Mouse (Mus musculus) kidney, adult 8-10 months (tissue): ENCODE measurements around the gene Nmrk2.

ENCODE experiments used
- DNase-seq, 2 experiments: peaks; one replicate each; pipeline ENCODE4 v3.0.0; 2022

Nmrk2 gene

GRCm38 (mm10) chr10:81216260-81216659 lies 14.4 kb upstream of the Nmrk2 start:
- no peak for DNase-seq

DNA sequence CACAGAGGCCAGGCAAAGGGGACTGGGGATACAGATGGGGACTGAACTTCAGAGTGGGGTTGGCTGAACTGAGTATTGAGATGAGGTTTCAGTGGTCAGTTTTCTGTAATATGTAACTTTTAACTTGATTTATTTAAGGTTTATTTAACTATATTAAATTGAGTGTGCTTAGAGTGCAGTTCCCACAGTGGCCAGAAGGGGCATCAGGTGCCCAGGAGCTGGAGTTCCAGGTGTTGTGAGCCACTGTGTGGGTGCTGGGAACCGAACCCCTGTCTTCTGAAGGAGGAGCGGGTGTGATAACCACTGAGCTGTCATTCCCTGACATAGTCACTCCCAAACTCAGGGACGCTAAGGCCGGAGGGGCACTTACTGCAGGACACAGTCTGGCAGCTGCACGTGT lies 8.3 kb upstream of the Nmrk2 start:
- DNase-seq: no peak

DNA sequence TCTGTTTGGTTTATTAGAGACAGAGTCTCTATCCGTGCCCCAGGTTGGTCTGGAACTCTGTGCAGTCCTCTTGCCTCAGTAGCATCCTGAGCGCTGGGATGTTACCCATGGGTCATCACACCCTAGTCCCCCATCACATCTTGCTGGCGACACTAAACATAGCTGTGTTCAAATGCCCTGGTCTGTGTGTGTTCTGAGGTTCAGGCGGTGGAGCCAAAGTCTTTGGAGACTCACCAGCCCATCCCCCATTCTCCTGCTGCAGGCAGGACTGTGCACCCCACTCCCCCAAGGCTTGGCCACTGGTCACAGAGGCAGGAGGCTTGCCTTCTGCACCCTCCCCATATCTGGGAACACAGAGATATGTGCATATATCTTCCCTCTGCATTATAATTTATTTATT lies 2.3 kb upstream of the Nmrk2 start:
- DNase-seq: no peak

DNA sequence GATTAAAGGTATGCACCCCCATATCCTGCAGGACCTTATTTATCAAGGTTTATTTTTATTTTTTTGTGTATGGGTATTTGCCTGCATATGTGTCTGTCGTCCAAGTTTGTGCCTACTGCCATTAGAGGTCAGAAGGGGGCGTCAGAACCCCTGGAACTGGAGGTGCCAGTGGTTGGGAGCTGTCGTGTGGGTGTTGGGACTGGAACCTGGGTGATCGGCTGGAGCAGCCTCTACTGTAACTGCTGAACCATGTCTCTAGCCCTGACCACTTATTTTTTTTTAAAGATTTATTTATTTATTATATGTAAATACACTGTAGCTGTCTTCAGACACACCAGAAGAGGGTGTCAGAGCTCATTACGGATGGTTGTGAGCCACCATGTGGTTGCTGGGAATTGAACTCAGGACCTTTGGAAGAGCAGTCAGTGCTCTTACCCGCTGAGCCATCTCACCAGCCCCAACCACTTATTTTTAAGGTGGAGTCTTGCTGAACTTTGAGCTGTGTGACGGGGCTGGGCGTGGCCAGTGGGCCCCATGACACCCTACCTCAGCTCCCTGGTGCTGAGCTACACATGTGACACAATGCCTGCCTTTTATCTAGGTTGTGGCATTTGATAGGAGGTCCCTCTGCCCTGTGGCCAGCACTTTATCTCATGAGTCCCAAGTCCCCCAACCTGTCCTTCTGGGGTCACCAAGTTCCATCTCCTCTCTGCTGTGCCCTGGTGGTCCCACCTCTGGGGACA lies 1.3 kb upstream of the Nmrk2 start:
- no peak for DNase-seq

GRCm38 (mm10) chr10:81200605-81201287 lies 1.1 kb downstream of the Nmrk2 start:
- no peak for DNase-seq

- DNase-seq: no peak
These were observed 1.7 kb downstream of the Nmrk2 start for GRCm38 (mm10) chr10:81200141-81200540.

DNA sequence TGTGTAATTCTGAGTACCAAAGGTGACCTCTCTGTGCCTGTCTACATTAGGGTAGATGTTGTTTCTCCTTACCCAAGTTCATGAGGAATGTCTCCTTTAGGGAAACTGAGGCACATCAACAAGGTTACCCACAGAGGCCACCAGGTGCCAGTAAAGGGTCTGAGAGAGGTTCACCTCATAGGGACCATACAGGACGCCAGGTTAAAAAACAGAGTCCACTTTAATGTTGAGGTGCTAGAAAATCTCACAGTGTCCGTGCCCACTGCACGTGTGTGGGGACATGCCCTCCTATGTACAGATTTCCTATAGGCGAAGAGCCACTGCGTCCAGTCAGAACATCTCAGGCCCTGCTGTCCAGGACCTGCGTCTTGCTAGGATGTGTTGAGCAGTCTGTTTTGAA lies 2.9 kb downstream of the Nmrk2 start:
- DNase-seq: no peak

GRCm38 (mm10) chr10:81198230-81198629 lies 3.6 kb downstream of the Nmrk2 start:
- peak in 1 of 2 experiments; percentile 66 for DNase-seq

GRCm38 (mm10) chr10:81197305-81197704 lies 4.5 kb downstream of the Nmrk2 start:
- DNase-seq: no peak

- DNase-seq: no peak
These were observed 5.3 kb downstream of the Nmrk2 start for GRCm38 (mm10) chr10:81196470-81197065.

GRCm38 (mm10) chr10:81195300-81195699 lies 6.6 kb downstream of the Nmrk2 start:
- DNase-seq: no peak

DNA sequence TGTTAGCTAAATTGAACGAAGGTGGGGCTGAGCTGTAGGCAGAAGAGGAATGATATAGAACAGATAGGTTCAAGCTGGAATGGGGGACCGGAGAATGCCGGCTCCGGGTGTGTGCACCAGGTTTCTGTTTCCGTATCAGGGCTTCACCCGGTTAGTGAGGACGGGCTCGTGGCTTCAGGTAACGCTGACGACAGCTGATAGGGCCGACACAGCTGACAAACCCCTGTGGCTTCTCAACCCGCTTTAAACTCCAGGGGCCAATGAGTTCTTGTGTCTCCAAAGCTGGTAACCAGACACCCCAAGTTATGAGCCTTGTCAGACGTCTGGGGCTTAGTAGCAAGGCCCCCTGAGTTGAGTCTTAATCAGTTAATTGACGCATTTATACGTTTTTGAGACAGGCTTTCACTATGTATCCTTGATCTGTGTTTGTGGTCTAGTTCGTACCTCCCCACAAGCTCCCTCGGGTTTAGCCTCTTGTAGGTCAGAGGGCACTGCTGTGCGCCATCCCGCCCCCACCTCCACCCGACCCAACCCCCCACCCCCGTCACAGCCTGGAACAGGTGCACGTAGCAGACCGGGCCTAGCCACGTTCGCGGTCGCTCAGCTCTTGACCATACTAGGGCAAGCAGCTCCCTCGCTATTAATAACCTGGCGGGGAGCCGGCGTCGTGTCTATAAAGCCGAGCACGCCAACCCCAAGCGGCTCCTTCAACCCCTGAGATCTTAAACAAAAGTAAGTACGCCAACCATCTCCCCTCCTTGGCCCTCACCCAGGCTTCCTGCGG lies 7.7 kb downstream of the Nmrk2 start:
- peak in 1 of 2 experiments; percentile 17 for DNase-seq

DNA sequence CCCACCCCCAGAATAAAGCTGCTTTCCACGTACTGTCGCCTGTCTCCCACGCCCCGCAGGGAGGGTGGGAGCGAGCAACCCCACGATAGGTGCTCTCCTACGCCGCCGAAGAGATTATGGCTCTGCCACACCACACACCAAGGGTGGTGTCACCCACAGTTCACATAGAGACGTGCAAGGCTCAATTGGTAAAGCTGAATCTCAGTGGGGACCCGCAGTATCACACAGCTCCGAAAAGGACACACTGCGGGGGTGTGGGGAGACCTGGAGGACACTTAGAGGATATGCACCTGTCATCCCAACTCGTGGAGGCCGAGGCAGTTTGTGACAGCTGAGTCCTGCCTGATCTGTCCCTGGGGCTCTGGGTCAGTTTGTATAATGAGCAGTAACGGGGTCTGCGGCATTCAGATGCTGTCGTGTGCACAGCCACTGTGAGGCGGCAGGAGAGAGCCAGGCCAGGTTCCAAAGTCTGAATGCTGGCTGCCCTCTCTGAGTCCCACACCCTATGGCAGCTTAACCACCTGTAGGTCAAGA lies 8.8 kb downstream of the Nmrk2 start:
- peak in 1 of 2 experiments; percentile 44 for DNase-seq

DNA sequence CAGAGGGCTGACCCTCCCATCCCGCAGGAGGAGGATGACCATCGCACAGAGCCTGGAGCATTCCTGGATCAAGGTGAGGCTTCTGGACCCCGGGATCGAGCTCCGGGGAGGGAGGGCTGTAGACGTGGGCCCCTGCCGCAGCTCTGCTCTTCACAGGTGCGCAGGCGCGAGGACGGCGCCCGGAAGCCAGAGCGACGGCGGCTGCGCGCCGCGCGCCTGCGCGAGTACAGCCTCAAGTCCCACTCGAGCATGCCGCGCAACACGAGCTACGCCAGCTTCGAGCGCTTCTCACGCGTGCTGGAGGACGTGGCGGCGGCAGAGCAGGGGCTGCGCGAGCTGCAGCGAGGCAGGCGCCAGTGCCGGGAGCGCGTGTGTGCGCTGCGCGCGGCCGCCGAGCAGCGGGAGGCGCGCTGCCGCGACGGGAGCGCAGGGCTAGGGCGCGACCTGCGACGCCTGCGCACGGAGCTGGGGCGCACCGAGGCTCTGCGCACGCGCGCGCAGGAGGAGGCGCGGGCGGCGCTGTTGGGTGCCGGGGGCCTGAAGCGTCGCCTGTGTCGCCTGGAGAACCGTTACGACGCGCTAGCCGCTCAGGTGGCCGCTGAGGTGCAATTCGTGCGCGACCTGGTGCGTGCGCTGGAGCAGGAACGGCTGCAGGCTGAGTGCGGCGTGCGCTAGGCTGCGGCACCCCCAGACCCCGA lies 9.4 kb downstream of the Nmrk2 start:
- peak; percentile 77 to 80 for DNase-seq

GRCm38 (mm10) chr10:81191342-81191982 lies 10.4 kb downstream of the Nmrk2 start:
- peak in 1 of 2 experiments; percentile 14 for DNase-seq

DNA sequence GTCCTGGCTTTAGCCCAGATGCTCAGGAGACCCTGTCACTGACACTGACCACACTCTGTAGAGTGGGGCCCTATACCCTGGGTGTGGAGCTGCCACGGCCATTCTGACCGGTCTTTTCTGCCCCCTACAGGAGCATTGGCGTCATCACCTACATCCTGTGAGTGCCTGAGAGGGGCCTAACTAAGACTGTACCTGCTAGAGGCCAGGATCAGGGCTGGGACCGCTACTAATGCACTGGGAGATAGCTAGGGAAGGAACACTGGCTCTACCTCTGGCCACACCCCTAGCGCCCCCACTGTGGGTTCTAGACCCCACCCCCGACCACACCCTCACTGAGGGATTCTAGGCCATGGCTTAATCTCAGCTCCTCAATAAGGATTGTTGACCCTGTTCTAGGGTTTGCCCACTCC lies 10.9 kb downstream of the Nmrk2 start:
- peak in 1 of 2 experiments; percentile 11 for DNase-seq

- DNase-seq: peak in 1 of 2 experiments; percentile 32
These were observed 11.5 kb downstream of the Nmrk2 start for GRCm38 (mm10) chr10:81190236-81190911.

DNA sequence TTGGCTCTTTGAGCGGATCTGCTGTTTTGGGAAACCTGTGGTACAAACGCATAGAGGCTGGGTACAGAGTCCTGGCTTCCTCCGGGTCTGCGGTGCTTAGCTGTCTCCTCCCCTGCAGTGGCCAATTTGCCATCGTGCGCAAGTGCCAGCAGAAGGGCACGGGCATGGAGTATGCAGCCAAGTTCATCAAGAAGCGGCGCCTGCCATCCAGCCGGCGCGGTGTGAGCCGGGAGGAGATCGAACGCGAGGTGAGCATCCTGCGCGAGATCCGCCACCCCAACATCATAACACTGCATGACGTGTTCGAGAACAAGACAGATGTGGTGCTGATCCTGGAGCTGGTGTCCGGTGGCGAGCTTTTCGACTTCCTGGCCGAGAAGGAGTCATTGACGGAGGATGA lies 12.0 kb downstream of the Nmrk2 start:
- DNase-seq: no peak

DNA sequence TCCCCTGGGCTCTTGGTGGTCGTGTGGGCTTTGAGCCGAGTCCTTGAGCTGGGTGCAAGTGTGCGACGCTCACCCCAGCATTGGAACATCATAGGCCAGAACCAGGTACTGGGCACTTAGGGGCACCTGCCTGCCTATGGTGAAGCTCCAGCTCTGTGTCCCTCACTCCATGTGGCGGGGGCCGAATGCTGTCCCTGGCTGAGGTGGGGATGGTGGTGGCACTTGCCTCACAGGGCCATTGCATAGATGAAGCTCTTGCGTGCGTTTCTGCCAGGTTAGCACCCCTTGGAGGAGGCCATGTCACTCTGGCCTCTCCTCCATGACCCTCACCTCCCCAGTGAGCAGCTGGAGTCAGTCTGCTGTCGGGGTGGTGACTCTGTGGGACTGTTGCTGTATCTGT lies 14.7 kb downstream of the Nmrk2 start:
- no peak for DNase-seq

GRCm38 (mm10) chr10:81184765-81185164 lies 17.1 kb downstream of the Nmrk2 start:
- DNase-seq: no peak

DNA sequence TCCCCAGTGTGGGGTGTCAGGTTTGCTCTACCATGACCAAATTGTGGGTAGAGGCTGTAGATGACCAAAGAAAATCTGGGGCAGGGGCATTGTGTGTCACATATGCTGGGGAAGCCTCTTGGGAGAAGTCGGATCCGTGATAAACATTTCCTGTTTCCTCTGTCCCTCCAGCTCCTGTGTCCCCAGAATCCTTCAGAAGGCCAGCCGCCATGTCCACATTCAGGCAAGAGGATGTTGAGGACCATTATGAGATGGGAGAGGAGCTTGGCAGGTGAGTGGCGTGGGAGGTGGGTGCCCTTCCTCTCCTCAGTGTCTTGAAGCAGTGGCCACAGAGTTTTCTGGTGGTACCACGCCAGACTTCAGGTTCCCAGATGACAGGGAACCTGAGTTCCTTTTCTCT lies 18.0 kb downstream of the Nmrk2 start, which contains the start of gene 4930442H23Rik:
TSS of gene 4930442H23Rik (minus strand) at position 45 of the 400 bp plus-strand sequence.
- DNase-seq: no peak
